Mouse (Mus musculus) stomach, embryonic 15.5 days (tissue): ENCODE measurements around the gene Zfp536. TPM values are rescaled to one million over a fixed set of nuclear protein-coding genes. Genes with fewer than 3 reads are reported as not detected.

Experiments
- ATAC-seq: fragments of 200-750 bp; cut with Nextera tagmentation; 2 replicates; pipeline ENCODE4 v1.8.0; 2017; ENCODE audit warnings: low read depth, moderate number of reproducible peaks, moderate TSS enrichment; ENCODE audit not compliant: insufficient read depth, low FRiP score
- H3K27ac ChIP-seq: fragments of 300-500 bp; sonication (generic); 2 replicates; pipeline ENCODE4 v1.5.1; 2015; ENCODE audit warnings: mild to moderate bottlenecking, inconsistent platforms
- H3K27me3 ChIP-seq: fragments of 300-500 bp; sonication (generic); replicated peaks from 2 replicates; pipeline ENCODE4 v1.6.1; 2015; ENCODE audit warnings: inconsistent platforms
- H3K36me3 ChIP-seq: fragments of 300-500 bp; sonication (generic); 2 replicates; pipeline ENCODE4 v1.6.1; 2015; ENCODE audit warnings: inconsistent platforms
- H3K4me1 ChIP-seq: fragments of 300-500 bp; sonication (generic); 2 replicates; pipeline ENCODE4 v1.6.1; 2015; ENCODE audit warnings: inconsistent platforms
- H3K4me2 ChIP-seq: fragments of 300-500 bp; sonication (generic); 2 replicates; pipeline ENCODE4 v1.6.1; 2015; ENCODE audit warnings: mild to moderate bottlenecking, inconsistent platforms
- H3K4me3 ChIP-seq: fragments of 300-500 bp; sonication (generic); replicated peaks from 2 replicates; pipeline ENCODE4 v1.5.1; 2015; ENCODE audit warnings: inconsistent platforms
- H3K9ac ChIP-seq: fragments of 300-500 bp; sonication (generic); 2 replicates; pipeline ENCODE4 v1.6.1; 2015; ENCODE audit warnings: inconsistent platforms
- H3K9me3 ChIP-seq: fragments of 300-500 bp; sonication (generic); 2 replicates; pipeline ENCODE4 v1.6.1; 2016; ENCODE audit warnings: inconsistent platforms
- WGBS: fragments of 180-500 bp; shearing (Covaris S2); methylation state at CpG from one replicate; pipeline ENCODE4 v1.1.7; 2015; 5-methylcytosine and 5-hydroxymethylcytosine counted together
- polyA plus RNA-seq: library from polyadenylated mRNA; unstranded; fragments of >200 nt; fragmentation: Nextera tagmentation; extraction: Ambion mirVana; gene quantifications from 2 replicates; pipeline ENCODE4 v1.2.1, GENCODE M21; 2015

Zfp536 gene
- polyA plus RNA-seq, 1 experiment from 2014 or later = 14.0 TPM

GRCm38 (mm10) chr7:37422966-37423365 is 350.5 kb downstream of the Zfp536 start:
- 51% methylated on average over 2 of the region's 2 CpGs for WGBS
- Histone ChIP-seq H3K4me2 (no peak overlapping the region), H3K36me3 (no peaks in the 10 kb centered on the region), H3K27ac (no peak overlapping the region), H3K4me1 (no peaks in the 10 kb centered on the region), H3K9ac (no peak overlapping the region), H3K27me3 (no peaks in the 10 kb centered on the region), H3K9me3 (no peaks in the 10 kb centered on the region), H3K4me3 (no peak overlapping the region)
- ATAC-seq = no peak

Other genes with a start within 250 kb of the Zfp536 start
- gene Uri1, start 249.9 kb upstream of the Zfp536 start, polyA plus RNA-seq = 40.5 and 49.3 TPM in 2 replicates